Mouse (Mus musculus): ENCODE measurements at regions not wholly inside any gene's neighbourhood (a gene's known extent, or its start where the extent isn't known, plus 50 kb on each side); places are given as distances from the start of the nearest gene placed in this dataset.
"Not testable (repeated sequence)": the region's sequence is repeated elsewhere in the genome, so short reads cannot be mapped to it uniquely, and the experiment has no call there.

DNA sequence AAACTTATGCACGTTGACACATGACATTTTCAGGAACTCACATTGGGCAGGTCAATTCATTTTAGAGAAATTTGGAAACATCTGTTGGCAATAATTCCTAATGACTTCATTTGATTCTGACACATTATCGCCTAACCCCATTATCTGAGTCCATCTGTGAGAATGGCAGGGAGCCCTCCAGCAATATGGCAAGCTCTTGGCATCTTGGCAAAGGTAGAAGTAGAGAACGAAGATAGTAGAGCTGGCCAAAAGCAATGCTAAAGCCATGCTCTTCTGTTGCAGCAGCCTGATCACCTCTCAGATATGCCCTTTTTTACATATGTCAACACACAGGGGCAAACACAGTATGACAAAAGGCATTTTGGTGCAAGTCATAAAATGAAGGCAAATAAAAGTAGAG lies 536.4 kb upstream of the Ins1 start:
- H3K4me1 ChIP-seq (ENCODE audit: control insufficient read depth, insufficient read depth, low read length) = no peaks in the 10 kb centered on the region

GRCm38 (mm10) chr19:51740071-51740470 lies 524.0 kb upstream of the Ins1 start:
- no peaks in the 10 kb centered on the region; the same call in 1 of the 2 replicates for H3K9me3 ChIP-seq (ENCODE audit: control insufficient read depth, low read length)
- H3K27me3 ChIP-seq (ENCODE audit: control insufficient read depth, insufficient read depth, low read length) = no peaks in the 10 kb centered on the region
- H3K4me3 ChIP-seq (ENCODE audit: low read depth, low read length) = no peak overlapping the region
- ATAC-seq (ENCODE audit: low FRiP score) = 0 out of 2 replicates have a peak, but pooled peaks have one; percentile 42
- H3K36me3 ChIP-seq (ENCODE audit: control insufficient read depth, insufficient read depth, low read length) = no peaks in the 10 kb centered on the region
- no peaks in the 10 kb centered on the region for H3K4me1 ChIP-seq (ENCODE audit: control insufficient read depth, insufficient read depth, low read length)
- no peak overlapping the region for H3K9ac ChIP-seq (ENCODE audit: low read length)
- no peak for DNase-seq (ENCODE audit: low spot score, missing footprints)
- H3K27ac ChIP-seq (ENCODE audit: low read depth, low read length) = no peak overlapping the region
- no peak overlapping the region for H3K4me2 ChIP-seq
- 96% methylated on average over 1 of the region's 1 CpGs for WGBS

More for the DNA sequence above, 536.4 kb upstream of the Ins1 start:
- WGBS = 82% methylated on average over 3 of the region's 3 CpGs
- H3K9ac ChIP-seq (ENCODE audit: low read length) = no peak overlapping the region
- H3K4me3 ChIP-seq (ENCODE audit: low read depth, low read length) = no peak overlapping the region
- DNase-seq (ENCODE audit: low spot score, missing footprints) (no peak), ATAC-seq (ENCODE audit: low FRiP score) (no peak)
- no peaks in the 10 kb centered on the region for H3K27me3 ChIP-seq (ENCODE audit: control insufficient read depth, insufficient read depth, low read length)
- H3K27ac ChIP-seq (ENCODE audit: low read depth, low read length) = no peak overlapping the region
- H3K9me3 ChIP-seq (ENCODE audit: control insufficient read depth, low read length) = no peaks in the 10 kb centered on the region
- H3K36me3 ChIP-seq (ENCODE audit: control insufficient read depth, insufficient read depth, low read length) = no peaks in the 10 kb centered on the region
- H3K4me2 ChIP-seq = no peak overlapping the region

- Histone ChIP-seq H3K4me1 (ENCODE audit: control insufficient read depth, insufficient read depth, low read length) (no peaks in the 10 kb centered on the region), H3K36me3 (ENCODE audit: control insufficient read depth, insufficient read depth, low read length) (no peaks in the 10 kb centered on the region), H3K27ac (ENCODE audit: low read depth, low read length) (no peak overlapping the region), H3K4me3 (ENCODE audit: low read depth, low read length) (no peak overlapping the region), H3K4me2 (no peak overlapping the region), H3K27me3 (ENCODE audit: control insufficient read depth, insufficient read depth, low read length) (no peaks in the 10 kb centered on the region), H3K9me3 (ENCODE audit: control insufficient read depth, low read length) (no peaks in the 10 kb centered on the region; the same call in 1 of the 2 replicates), H3K9ac (ENCODE audit: low read length) (no peak overlapping the region)
- 83% methylated on average over 2 of the region's 2 CpGs for WGBS
- ATAC-seq (ENCODE audit: low FRiP score) = no peak
- DNase-seq (ENCODE audit: low spot score, missing footprints) = no peak
Observed at GRCm38 (mm10) chr19:51741026-51741425, 523.1 kb upstream of the Ins1 start.

DNA sequence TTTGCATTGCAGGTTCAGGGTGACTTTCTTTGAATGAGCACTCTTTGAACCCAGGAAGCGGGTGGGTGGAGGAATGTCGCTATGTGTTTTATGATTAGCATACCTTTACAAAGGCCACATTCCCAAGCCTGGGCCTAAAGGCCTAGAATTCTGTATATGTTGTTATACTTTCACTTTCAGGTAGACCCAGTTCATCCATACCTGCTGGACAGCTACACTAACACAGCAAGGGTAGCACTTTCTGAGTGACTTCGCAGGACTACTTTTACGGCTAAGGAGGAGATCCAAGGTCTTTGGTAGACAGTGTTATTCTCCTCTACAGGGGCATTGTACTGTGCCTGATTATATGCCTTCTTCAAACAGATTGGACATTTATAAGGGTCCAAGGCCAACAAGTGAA lies 521.9 kb upstream of the Ins1 start:
- H3K27me3 ChIP-seq (ENCODE audit: control insufficient read depth, insufficient read depth, low read length); H3K36me3 ChIP-seq (ENCODE audit: control insufficient read depth, insufficient read depth, low read length); H3K9ac ChIP-seq (ENCODE audit: low read length); H3K4me2 ChIP-seq; H3K9me3 ChIP-seq (ENCODE audit: control insufficient read depth, low read length); H3K4me1 ChIP-seq (ENCODE audit: control insufficient read depth, insufficient read depth, low read length); DNase-seq (ENCODE audit: low spot score, missing footprints); H3K4me3 ChIP-seq (ENCODE audit: low read depth, low read length); H3K27ac ChIP-seq (ENCODE audit: low read depth, low read length); ATAC-seq (ENCODE audit: low FRiP score): not testable (repeated sequence)
- 91% methylated on average over 4 of the region's 4 CpGs for WGBS

DNA sequence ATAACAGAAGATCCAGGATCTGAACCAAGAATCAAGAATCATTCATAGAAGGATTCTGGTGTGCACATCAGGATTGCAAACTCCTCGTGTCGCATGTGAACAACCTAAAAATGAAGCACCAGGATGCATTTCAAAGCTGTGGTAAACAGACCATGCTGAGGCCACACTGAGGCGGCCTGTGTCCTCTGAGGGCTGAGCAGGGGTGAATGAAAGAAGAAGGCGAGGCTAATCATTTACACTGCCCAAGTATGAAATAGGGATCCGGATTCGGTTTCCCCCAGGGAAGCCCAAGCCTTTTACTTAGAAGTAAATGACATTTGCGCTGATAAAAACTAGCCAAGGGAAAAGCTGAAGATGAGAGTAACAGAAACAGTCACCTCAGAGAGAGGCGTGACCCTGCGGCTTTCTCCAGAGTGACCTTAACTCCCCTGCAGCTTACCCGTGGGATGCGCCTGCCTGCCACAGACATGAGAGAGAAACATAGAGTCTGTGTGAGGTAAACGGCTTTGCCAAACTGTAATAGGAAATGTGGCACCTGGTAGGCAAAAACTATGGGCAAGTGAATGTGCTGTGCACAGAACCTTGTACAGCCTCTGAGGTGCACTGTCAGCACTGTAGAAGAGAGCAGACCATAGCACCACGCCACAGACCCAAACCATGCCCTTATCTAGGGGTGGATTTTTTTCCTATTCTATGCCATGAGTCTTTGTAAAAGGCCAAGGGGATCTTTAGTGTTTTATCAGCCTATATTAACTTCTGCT lies 490.1 kb upstream of the Ins1 start:
- no peak overlapping the region for H3K4me2 ChIP-seq
- no peak for ATAC-seq (ENCODE audit: low FRiP score)
- H3K27me3 ChIP-seq (ENCODE audit: control insufficient read depth, insufficient read depth, low read length) = no peaks in the 10 kb centered on the region
- H3K27ac ChIP-seq (ENCODE audit: low read depth, low read length) = no peak overlapping the region
- no peaks in the 10 kb centered on the region for H3K4me1 ChIP-seq (ENCODE audit: control insufficient read depth, insufficient read depth, low read length)
- no peaks in the 10 kb centered on the region for H3K36me3 ChIP-seq (ENCODE audit: control insufficient read depth, insufficient read depth, low read length)
- DNase-seq (ENCODE audit: low spot score, missing footprints) = peak; percentile 70
- no peak overlapping the region for H3K4me3 ChIP-seq (ENCODE audit: low read depth, low read length)
- 74% methylated on average over 13 of the region's 13 CpGs for WGBS
- no peaks in the 10 kb centered on the region for H3K9me3 ChIP-seq (ENCODE audit: control insufficient read depth, low read length)
- H3K9ac ChIP-seq (ENCODE audit: low read length) = no peak overlapping the region

Measured in midbrain, embryonic 11.5 days (tissue).